Mouse (Mus musculus): ENCODE data around the gene Ccdc83.

- TF ChIP-seq POLR2A (IDR thresholded peaks at IDR 0.05; ENCODE audit: low read depth, low read length) (no peak), CTCF (conservative IDR thresholded peaks at IDR 0.05; ENCODE audit: insufficient read depth, insufficient read length, low read depth, low read length) (no peak)
These were observed 49.1 kb downstream of the Ccdc83 start for GRCm38 (mm10) chr7:90216511-90216910.

Data from kidney, adult 2 months (tissue).